Mouse (Mus musculus): Measurements from ENCODE around the gene Flot1.

DNA sequence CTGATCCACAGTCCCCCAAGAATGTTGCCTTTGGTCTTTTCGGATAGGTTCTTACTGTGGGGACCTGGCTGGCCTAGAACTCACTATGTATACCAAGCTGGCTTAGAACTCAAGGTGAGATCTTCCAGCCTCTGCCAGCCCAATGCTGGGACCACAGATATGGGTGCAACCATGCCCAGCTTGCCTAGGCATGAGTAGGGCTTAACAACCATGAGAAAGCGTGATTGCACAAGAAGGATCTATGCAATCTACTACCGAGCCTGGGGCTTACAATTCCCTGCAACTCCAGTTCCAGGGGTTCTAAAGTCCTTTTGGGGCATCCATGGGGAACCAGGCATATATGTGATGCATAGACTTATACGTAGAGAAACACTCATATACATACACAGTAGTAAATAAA, 32.1 kb upstream of the Flot1 start:
- TF ChIP-seq POLR2A (IDR thresholded peaks at IDR 0.05; ENCODE audit: extremely low read depth, insufficient read depth, low read length) (no peak), CTCF (IDR thresholded peaks at IDR 0.05; ENCODE audit: extremely low read depth, insufficient read depth, low read length) (no peak)
